Mouse (Mus musculus) adrenal gland, adult 2 months (tissue): Measurements from ENCODE around the gene Supt4a. TPM values are rescaled to one million over a fixed set of nuclear protein-coding genes. Genes with fewer than 3 reads are reported as not detected.

ENCODE experiments used
- DNase-seq: peaks from one replicate; pipeline ENCODE4 v3.0.0; 2021
- polyA plus RNA-seq: library from polyadenylated mRNA; depleted of rRNA; stranded (reverse); fragments of >200 nt; gene quantifications from 2 replicates; pipeline ENCODE4 v1.2.3, GENCODE M21; 2012
- total RNA-seq, 2 experiments: library from RNA; stranded (reverse); gene quantifications; 2 replicates each; pipeline ENCODE4 v1.2.3; 2021

Supt4a gene
- total and polyA plus RNA-seq, 3 experiments = 21.4 to 74.3 (median 43.3) TPM

DNA sequence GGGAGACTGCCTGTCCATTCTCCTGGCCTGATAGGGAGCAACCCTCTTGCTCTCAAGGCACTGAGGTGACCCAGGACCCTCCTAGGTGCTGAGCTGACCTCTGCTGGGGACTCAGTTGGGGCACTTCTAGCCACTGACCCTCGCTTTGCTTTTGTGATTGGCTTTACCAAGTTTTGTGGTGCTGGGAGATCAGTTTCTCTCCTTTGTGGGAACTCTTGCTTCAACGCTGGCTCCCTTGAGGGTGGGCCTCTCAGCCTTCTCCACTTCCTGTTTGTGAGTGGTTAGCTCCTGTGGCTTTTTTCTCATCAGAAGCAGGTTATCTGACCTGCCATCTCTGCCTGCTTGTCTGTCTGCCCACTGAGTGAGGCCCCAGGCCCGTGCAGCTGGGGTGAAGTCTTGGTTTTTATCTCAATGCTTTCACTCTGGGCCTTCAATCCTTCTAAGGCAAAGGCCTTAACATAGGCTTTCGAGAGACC lies 14.2 kb downstream of the Supt4a start:
- DNase-seq = no peak

DNA sequence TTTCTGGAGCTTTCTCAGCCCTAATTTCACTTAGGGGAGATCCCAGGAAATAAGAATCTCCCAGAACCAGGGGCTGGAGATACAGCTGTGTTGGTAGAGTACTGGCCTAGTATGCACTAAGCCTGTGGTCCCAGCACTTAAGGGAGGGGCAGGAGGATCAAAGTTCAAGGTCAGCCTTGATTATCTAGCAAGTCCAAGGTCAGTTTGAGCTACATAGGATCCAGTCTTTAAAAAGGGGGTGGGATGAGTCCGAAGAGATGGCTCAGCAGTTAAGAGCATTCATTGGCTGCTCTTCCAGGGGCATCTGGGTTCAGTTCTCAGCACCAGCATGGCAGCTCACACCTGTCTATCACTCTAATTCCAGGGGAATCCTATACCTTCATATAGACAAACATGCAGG lies 15.0 kb downstream of the Supt4a start:
- no peak for DNase-seq

DNA sequence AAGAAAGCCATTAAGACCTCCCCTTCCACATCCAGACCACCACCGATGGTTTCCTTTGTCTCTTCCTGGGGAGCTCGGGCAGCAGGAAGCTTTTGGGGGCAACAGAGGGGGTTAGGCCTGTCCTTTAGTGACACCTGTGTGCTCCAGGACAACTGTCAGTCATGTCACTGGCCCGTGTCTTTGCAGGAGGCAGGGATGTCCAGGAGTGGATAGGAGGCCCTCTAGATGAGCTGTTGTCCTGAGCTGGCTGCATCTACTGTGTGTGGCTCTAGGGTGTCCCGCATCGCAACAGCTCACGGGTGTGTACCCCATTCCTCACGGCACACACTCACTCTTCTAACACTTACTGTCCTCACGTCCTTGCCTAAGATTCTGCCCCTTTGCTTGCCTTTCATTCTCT lies 15.9 kb downstream of the Supt4a start:
- DNase-seq = no peak

DNA sequence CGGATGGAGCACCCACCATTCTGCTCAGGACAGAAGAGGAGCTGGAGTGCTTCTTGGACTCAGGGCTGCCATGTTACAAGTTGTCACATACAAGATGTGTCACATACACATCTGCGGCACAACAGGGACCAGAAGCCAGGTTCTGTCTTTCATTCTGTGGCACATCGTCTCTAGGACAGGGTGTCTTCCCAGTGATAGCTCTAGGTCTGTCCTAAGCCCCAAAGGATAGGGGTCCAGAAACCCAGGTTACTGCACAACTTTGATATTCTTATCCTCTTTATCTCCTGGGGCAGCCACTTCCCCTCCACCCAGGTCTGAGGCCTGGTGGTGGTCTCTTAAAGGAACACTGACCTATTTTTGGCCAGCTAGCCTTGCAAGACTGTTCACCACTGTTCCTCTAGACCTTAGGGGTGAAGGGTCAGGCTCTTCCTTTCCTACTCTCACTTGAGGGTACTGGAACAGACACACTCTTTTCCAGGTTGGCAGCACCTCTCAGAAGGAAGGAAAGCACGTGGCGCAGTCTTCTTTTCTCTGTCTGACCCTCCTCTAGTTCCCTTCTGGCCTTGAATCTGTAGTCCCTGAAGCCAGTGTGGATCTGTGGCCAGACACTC lies 16.6 kb downstream of the Supt4a start:
- DNase-seq = no peak

DNA sequence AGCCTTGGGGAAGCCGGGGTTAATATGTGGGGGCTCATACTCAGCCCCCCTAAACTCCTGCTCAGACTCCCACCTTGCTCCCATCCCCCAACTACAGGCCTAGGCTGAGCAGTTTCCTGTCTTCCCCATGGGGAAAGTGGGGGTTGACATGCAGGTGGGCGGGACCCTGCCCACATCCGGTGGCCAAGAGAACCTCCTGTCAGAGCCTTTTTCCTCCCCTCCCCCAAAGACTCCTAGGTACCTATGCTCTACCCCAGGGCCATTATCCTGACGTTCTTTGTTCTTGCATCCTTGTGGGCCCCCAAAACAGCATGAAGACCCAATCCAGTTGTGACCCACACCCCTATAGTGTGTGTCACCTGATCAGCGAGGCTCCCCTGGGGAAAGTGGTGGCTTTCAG lies 17.3 kb downstream of the Supt4a start:
- DNase-seq = no peak

DNA sequence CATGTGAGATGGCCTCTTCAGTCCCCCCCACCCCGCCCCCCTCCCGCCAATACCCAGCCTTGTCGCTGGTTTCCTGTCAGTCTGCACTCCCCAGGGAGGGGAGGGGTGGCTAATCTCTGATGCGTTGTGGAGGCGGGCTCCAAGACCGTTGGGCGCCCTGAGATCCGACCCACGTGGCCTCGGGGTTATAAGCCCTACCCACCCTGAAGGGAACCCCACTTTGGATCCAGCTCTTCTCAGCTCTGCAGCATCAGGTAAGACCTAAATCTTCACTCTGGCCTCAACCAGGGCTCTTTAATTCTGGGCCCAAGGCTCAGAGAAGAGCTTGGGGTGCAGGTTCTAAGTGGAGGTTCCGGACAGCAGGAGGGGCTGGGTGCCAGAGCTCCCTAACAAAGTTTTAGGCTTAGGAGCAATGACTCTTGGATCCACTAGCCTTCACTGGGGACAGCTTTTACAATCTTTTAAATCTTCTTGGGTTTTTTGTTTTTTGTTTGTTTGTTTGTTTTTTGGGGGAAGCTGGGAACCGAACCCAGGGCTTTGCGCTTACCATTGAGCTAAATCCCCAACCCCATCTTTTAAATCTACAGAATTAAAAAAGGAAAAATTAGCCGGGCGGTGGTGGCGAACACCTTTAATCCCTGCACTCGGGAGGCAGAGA lies 18.1 kb downstream of the Supt4a start:
- peak; percentile 41 for DNase-seq

DNA sequence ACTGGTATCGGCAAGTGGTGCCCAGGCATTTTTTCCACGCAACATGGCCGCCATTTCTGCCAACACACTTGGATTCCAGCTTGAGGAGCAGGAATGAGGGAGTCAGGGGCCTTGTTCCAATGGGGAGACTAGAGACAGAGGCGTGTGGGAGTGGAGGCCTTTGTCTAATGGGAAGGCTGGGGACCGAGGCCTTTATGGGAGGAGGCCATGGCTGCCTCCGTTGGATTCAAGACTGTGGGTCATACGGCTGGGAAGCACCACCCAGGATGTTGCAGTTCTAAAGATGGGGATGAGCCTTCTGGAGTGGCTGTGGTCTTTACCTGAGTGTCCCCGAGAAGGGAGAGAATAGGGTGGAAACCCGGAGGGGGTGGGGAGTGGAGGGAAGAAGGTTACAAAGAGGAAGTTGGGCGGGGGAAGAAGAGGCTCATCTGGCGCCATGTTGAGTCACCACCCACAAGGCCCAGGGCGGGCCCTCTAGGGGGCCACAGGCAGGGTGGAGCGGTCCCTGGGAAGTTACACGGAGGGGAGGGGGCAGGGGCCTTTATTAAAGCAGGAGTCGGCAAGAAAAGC lies 19.0 kb downstream of the Supt4a start:
- peak; percentile 38 for DNase-seq

DNA sequence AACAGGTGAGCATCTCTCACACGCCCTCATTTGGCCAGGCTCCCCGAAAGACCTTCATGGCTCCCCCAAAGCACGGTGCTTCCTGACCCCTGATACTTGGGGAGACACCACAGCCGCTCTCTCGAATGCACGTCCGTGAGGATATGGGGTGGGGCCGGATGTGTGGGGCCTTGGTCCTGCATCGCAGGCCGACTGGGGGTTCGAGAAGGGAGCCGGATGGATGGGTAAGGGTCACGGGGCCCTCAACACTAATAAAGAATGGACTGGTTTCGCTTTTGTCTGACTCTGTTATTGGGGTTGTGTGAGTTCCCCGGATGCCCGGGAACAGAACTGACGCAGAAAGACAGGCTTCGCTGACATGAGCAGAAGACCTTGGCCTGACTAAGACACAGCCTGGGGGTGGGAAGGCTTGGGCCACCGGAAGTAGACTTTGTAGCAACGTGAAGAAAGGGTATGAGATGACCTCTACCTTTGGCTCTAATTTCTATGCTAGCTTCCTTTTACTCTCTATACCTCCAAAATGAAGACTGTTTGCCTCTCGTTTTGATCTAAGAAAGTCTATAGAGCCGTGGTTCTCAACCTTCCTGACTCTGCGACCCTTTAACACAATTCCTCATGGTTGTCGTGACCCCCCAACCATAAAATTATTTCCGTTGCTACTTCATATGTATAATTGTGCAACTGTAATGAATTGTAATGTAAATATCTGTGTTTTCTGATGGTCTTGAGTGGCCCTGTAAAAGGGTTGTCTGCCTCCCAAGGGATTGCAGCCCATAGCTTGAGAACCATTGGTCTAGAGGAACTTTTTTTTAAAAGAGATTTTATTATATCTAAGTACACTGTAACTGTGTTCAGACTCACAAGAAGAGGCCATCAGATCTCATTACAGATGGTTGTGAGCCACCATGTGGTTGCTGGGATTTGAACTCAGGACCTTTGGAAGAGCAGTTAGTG lies 19.9 kb downstream of the Supt4a start:
- no peak for DNase-seq

DNA sequence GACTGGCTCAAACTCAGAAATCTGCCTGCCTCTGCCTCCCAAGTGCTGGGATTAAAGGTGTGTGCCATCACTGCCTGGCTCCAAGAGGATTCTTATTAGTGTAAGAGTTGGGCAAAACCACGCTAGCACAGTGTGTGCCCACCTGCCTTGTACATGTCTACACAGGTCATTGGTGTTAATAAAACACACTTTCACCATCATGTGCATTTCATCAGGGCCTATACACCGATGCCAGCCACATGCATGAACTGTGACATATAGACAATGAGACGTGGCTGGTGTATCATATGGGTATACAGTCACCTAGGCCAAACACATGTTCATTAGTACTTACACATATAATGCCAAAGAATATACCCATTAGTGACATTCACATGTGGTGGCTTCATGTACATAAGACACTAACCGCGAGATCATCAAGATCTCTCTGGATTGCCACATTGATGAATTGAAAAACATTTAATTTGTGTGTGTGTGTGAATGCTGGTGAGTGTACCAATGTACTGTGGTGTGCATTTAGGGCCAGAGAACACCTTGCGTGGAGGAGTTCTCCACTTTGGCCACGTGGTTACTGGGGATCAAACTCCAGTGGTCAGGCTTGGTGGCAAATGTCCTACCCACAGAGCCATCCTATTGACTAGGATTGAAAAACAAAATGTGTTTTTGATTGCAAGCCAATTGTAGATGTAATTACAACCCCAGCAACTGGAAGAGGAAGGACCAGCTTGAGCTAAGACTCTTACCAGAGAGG lies 21.0 kb downstream of the Supt4a start:
- DNase-seq = no peak

DNA sequence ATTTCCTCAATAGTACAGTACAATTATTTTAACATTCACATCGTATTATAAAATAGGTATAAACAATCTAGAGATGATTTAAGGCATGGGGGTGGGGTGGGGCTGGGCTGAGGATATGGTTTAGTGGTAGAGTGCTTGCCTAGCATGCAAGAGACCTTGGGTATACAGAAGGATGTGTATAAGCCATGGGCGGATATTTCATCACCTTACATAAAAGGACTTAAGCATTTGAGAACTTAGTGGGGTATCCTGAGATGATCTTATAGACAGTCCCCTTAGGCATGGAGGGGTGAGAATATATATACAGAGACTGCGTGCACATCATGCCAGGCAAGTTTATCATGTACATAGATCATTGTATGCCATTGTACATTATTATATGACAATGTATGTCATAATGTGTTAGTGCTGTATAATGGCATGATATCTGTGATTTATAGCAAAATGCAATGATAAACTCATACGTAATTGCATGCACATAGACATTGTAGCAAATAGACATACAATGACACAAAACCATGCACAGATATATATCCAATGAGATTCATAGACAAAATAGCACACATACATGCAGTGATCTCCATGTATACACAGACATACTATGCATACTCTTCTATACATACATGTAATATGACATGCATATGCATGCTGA lies 21.7 kb downstream of the Supt4a start:
- DNase-seq = no peak

DNA sequence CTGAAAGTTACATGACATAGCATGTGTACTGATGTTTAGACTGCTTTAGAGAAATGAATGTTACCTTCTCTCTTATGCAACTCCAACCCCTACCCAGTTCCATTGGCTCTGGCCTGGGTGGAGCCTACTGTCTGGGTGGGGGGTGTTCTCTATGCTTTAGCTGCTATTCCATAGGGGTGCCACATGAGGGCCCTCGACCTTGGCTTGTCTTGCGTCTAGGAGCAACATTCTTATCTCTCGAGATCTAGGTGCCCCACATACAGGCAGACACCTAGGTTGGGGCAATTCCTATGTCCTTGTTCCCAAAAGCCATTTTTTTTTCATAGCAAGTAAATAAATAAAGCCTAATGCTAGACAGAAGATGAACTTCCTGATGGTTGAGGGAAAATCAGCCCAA lies 22.3 kb downstream of the Supt4a start:
- no peak for DNase-seq

DNA sequence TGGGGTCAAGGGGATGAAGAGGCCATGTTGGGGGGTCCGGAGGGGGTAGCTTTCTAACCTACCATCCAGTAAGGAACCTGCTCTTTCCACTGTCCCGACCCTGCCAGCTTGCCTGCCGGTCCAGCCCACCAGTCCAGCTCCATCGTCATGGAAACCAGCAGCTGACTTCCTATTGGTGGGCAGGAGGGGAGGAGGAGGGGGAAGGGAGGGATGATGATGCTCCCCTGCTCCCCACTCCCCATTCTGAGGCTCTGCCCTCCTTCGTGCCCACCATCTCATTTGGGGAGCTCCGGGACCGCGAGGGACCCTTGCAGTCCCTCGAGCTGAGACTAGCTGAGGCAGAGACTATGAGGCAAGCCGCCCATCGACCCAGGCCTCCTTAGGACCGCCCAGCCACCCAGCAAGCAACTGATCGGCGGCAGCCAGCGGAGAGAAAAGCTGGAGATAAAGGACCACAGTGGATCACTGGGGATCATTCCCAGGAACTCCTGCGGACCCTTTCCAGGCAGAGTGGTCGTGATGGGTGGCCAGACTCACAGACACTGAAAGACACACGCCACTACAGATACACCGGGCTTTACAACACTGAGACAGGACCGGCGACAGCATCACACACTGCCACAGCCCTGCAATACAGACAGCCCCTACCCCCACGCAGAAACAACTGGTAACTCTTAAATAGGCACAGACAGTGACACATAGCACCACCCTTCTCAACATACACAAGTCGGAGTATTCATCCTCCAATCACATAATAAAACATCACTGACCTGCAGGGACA lies 23.1 kb downstream of the Supt4a start, which contains the start of gene Tspoap1:
TSS of gene Tspoap1 (plus strand) at position 241 of the 781 bp plus-strand sequence.
- no peak for DNase-seq

DNA sequence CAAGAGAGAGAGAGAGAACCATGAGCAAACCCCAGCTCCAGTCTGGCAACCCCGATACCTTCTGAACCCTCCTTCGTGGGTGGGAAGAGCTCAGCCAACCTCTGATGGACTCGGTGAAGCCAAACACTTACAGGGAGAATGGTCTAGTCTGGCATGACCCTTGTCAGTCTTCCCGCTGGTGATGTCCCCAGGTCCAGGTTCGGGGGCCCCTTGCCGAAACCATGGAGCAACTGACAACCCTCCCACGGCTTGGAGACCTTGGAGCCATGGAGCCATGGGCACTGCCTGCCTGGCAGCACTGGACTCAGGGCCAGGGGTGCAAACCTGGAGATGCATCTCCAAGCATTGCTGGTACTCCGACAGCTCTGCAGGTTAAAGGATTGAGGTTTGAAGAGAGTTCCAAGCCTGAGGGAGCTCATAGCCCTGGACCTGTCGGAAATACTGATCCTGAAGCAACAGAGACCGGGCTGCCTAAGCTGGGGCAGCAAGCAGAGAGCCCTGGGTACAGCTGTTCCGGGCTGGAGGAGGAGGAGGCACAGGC lies 23.9 kb downstream of the Supt4a start:
- DNase-seq = no peak

DNA sequence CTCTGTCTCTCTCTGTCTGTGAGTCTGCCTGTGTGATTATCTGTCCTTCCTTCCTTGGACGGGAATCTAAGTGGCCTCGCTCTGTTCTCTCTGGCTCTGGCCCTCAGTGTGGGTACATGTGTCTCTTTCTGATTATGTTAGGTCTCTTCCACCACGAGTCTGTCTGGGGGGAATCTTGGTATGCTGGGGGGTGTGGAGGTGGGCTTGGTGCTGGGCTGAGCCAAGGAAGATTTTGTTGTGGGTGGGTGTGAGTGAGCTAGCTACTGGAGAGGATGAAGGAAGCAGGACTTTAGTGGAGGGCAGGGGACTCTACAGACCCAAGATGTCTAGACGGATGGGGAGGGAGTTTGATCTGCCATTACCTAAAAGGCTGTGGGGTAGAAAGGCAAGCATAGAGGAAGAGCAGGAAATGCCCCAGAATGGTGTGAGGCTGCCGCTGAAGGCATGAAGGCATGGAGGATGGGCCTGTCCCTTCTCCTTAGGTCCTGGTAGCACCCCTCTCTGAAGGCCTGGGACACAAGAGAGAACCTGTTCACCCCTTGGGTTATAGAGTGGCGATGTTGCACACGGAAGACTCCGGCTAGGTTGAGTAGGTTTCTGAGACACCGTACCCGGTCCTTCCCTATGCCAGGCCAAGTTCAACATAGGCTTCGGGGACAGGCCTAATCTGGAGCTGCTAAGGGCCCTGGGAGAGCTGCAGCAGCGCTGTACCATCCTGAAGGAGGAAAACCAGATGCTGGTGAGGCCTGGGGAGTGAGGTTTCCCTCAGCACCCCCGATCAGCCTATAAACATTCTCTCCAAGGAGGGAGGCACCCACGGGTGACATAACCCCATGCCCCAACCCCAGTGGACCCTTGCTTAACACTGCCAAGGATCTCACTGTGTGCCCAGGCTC lies 24.7 kb downstream of the Supt4a start:
- no peak for DNase-seq

DNA sequence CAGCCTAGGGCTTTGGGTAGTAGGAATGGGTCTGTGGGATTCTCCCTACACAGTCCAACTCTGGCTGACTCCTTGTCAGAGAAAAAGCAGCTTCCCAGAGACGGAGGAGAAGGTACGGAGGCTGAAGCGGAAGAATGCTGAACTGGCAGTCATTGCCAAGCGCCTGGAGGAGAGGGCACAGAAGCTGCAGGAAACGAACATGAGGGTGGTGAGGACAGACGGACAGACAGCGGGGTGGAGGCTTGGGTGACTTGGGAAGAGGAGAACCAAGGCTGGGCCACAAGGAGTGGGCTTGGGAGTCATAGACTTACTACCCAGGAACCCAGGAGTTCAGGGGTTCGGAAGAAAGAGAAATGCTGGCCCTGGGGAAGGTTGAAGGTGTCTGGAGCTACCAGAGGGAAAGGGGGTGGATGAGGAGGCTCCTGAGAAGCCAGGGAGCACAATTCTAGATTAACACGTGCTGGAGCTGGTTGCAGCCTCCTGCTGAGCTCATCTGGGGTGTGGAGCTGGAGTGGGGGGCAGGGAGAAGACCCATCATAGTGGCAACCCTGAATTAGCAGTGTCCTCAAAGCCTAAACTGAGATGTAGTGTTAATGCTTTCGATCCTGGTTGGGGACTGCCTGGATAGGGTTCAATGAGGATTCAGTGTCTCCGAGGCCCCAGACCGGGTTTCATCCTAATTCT lies 25.5 kb downstream of the Supt4a start:
- no peak for DNase-seq

DNA sequence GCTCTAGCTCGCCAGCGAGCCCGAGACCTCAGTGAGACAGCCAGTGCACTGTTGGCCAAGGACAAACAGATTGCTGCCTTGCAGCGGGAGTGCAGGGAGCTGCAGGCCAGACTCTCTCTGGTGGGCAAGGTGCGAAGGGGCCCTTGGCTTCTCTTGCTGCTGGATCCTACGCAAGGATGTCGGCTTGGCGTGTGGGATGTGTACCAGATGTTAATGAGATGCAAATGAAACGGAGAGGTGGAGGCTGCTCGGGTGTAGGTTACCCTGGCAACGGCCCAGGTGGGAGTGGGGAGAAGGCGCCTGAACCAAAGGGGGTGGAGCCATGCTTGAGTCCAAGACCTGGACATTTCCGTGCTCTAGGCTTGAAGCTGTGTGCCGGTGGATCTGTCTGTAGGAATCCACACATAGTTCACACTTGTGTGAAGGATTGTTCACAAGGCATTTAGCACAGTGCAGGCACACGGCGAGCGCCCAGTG lies 26.2 kb downstream of the Supt4a start:
- DNase-seq = peak; percentile 58

DNA sequence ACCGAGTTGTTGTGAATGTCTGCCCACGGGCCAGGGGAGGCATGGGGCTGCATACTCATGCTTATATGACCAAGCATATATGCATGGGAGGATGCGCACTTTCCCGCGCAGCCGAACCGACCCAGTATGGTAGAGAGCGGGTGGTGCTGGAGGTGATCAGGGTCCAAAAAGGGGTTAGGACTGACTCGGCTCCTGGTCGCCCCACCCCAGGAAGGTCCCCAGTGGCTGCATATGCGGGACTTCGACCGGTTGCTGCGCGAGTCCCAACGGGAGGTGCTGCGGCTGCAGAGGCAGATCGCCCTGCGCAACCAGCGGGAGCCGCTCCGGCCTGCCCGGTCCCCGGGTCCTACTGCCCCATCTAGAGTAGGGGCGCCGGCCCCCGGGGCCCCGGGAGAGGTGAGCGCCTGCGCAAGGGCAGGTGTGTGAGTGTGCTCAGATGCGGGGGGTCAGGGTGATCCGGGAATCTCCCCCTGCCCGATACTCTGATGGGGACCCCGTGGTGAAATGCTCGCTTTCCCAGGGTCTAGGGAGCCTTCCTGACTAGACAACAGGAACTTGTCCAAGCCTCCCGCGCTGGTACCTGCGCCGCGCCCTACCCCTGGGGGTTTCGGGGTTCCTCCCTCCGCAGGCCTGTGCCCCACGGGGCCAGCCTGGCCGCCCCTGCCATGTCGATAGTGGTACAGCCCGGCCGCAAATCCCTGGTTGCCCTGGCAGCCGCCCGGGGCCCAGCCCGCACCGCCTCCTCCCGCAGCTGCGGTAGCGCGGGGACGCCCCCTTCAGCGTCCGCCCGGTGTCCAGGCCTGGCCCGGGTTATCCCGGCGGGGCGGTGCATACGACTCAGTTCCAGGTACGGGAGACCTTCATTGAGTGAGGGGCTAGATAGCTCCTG lies 26.9 kb downstream of the Supt4a start:
- peak; percentile 71 for DNase-seq
